Mouse (Mus musculus): Measurements from ENCODE around the gene Sox10.

The Sox10 gene

DNA sequence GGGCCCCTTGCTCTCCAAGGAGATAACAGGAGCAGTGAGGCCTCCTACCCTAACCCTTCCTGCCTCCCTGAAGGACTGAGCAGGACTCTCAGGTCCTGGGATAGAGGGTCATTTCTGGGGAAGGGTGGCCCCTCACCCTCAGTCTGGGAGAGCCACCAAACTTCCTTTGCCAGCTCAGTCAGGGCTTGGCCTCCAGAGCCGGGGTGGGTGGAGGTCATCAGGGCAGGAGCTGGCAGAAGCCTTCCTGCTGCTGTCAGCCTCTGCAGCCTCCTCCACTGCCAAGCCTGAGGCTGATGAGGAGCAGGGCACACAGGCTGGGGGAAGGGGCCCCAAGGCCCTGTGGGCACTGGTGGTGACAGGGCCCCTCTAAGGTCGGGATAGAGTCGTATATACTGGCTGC is 9.5 kb downstream of the Sox10 start:
- DNase-seq (ENCODE audit: low spot score), result no peak

DNA sequence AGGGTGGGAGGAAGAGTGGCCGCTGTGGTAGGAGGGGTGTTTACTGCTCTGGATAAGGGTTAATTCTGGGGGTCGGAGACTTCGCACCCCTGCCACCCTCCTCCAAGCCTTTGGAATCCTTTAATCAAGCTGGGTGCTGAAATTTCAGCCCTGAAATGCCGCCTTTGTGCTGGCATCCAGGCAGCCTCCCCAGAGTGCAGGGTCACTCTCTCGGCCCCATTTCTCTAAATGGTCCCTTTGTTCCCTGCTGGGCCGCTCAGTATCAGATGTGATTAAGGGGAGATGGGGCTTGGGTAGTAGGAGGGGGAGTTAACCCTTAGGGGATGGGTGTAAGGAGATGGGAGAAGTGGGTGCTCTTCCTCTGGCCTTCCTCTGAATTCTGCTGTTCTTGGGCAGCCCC is 12.3 kb downstream of the Sox10 start:
- DNase-seq (ENCODE audit: low spot score), result no peak

DNA sequence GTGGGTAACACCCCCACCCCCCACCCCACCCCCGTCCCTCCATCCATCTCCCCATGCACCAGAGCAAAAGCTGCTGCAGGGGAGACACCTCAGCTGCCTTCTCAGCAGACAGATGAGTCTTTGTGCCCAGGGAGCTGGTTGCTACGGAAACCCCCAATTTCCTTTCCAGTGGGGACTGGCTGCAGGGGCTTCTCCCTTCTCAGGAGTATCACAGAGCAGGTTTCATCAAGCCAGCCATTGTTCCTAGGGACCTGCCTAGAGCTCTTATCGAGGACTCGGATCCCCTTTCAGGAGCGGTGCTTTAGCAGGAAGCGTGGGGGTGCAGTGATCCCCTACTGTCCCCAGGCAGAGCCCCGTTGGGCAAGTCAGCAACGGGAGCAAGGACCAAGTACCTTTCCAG is 13.2 kb downstream of the Sox10 start:
- no peak for DNase-seq (ENCODE audit: low spot score)

DNA sequence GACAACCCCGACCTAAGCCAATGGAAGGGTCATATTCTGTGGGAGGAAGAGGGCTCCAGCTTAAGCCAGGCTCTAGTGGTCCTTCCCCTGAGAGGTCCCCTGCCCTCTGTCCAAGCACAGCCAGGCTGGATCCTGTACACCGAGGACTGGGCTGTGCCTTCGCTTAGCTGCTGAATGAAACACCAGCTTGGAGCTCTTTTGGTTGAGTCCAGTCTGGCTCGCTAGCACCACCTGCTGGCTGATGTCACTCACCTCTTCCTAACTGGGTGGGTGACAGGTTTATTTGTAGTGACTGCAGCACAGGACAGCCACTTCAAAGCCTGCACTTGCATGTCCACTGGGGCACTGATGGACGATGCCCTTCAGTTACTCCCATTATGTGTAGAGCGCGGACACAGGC is 16.5 kb downstream of the Sox10 start:
- peak; percentile 70 for DNase-seq (ENCODE audit: low spot score)

DNA sequence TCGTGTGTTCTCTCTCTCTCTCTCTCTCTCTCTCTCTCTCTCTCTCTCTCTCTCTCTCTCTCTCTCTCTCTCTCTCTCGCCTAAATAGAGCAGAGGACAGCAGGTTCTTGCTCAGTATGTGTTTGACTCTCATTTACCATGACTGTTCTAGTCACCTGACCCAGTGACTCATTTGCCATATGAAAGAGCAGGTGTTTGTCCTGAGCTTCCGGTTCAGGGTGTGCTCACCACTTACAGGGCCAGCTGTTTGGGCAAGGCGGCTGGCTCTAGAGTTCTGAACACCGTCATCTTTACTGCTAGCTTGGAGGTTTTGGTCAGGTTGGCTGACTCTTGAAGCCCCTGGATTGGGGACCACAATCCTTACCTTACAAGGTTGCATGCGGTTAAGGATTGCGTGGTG is 19.5 kb downstream of the Sox10 start:
- no peak for DNase-seq (ENCODE audit: low spot score)

DNA sequence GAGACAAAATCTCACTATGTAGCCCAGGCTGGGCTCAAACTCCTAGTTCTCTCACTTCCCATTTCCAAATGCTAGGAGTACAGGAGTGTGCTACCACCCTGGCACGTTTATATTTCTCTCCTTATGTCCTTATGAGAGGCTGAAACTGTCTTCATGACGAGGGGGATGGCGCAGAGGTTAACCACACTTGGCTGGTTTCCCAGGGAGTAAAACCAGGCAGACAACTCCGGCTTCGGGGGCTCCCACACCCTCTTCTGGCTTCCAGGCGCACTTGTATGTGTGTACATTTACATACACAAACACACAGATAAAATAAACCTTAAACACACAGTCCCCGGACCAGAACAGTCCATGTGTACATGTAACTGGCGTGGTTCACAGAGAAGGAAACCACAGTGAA is 21.0 kb downstream of the Sox10 start:
- no peak for DNase-seq (ENCODE audit: low spot score)

DNA sequence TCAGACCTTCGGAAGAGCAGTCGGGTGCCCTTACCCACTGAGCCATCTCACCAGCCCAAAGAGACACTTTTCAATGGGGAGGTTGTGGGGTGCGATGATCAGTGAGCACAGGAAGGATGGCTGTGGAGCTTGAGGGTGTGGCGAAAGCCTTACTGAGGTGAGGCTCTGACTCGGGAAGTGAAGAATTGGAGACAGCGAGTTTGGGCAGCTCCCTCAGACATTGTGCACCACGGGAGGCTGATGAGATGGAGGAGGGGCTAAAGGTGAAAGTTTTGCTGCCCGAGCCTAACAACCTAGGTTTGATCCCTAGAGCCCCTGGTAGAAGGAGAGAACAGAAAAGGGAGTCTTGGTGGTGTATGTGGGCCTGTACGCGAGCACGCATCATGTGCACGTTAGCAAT is 21.7 kb downstream of the Sox10 start:
- DNase-seq (ENCODE audit: low spot score), result no peak

DNA sequence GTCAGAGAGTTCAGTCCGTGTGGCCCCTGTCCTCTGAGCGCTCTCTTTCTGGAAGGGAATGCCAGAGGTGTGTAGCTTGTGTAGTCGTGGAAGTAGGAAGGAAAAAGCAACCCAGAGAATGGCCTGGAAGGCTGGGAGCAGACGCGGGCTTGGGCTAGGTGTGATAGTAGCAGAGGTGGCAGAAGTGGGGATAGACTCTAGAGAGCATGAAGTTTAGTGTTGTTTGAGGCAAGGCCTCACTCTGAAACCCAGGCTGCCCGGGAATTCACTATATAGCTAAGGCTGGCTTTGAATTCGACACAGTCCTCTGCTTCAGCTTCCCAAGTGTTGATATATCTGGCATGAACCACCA is 23.5 kb downstream of the Sox10 start:
- DNase-seq (ENCODE audit: low spot score), result no peak

DNA sequence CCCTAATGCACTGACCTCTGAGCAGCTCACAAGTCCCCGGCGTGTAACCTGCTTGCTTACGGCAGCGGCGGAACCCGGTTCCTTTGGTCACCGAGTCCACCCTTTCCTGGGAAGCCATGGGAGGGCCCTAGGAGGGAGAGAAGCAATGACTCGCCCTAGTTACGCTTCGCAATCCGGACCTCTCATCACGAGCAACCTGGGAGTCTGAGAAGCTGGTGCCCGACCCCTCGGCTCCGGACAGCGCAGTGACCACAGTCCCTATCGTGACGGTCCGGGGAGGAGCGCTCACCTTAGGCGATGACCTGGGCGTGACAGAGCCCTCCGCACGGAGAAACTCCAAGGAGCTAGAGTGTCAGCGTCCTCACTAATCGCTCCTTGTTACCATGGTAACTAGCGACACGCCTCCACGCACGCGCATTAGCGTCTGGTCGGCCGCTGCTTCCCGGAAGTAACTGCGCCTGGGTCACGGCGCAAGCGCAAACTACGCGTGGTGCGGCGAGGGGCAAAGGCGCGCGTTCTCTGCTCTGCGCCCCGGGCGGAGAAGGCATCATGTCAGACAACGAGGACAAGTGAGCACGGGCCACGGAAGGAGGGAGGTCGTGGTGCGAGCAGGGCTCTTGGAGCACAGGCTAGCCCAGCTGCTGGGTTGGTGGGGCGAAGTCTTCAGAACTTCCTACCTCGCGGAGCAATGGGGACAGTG is 24.0 kb downstream of the Sox10 start, which contains the start of the genes Polr2f and 1700088E04Rik:
Polr2f (plus strand) TSS at position 144 of the 700 bp plus-strand sequence.
1700088E04Rik (minus strand) TSS at position 388 of the 700 bp plus-strand sequence.
- DNase-seq (ENCODE audit: low spot score), result peak; percentile 96

DNA sequence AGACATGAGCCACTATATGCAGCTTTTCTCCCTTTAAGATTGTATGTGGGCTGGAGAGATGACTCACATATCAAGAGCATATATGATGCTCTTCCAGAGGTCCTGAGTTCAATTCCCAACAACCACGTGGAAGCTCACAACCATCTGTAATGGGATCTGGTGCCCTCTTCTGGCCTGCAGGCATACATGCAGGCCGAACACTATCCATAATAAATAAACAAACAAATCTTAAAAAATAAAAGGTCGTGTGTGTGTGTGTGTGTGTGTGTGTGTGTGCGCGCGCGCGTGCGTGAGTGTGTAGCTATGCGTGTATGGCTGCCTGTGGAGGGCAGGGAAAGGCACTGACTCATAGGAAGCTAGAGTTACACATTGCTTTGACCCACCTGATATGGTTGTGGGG is 25.4 kb downstream of the Sox10 start:
- no peak for DNase-seq (ENCODE audit: low spot score)

DNA sequence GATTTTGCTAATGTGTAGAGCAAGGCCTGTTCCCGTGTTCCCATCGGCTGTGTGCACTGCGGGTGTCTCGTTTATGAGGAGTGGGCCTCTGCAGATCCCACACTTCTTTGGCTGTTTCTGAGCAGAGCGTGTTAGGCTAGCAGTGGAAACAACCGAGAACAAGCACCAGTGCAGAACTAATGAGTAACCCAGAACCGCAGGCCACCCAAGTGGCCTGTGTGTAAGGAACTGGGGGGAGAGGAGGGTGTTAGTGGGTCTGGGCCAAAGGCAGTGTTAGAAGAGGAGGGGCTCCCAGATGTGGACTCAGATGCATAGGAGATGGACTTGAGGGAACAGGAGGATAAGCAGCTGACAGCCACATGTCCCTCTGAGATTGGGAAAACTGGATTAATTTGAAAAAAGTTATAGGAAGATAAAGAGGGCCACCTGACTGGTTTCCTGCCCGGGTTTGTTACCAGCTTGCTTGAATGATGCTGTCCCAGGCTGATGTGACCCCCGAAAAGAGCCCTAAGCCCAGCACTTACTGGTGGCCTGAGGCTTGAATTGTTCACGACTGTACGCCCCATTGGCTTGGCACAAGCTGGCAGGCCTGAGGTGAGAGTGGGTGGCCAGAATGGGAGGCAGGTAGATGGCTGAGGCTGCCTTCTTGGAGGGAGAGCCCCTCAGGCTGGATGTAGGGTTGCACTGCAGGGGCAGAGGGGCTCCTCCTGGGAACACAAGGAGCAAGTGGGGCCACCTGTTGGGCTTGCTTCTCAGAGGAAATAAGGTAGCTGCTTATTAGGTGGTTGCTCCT is 29.1 kb downstream of the Sox10 start:
- DNase-seq (ENCODE audit: low spot score), result no peak

DNA sequence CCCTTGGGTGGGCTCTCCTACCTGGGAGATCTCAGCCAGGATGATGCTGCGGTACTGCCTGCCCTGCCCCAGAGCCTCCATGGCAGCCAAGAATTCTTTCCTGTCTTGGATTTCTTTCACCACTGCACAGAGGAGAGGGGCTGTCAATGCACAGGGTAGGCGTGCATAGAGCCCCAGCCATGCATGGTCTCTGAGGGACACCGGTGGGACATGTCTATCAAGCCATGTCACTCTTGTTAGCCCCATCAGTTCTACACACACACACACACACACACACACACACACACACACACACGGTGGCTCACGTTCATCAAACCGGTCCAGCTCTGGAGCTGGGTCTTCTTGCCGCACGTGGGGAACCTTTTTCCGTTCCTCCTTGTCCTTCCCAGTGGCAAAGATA is 29.7 kb downstream of the Sox10 start:
- no peak for DNase-seq (ENCODE audit: low spot score)

DNA sequence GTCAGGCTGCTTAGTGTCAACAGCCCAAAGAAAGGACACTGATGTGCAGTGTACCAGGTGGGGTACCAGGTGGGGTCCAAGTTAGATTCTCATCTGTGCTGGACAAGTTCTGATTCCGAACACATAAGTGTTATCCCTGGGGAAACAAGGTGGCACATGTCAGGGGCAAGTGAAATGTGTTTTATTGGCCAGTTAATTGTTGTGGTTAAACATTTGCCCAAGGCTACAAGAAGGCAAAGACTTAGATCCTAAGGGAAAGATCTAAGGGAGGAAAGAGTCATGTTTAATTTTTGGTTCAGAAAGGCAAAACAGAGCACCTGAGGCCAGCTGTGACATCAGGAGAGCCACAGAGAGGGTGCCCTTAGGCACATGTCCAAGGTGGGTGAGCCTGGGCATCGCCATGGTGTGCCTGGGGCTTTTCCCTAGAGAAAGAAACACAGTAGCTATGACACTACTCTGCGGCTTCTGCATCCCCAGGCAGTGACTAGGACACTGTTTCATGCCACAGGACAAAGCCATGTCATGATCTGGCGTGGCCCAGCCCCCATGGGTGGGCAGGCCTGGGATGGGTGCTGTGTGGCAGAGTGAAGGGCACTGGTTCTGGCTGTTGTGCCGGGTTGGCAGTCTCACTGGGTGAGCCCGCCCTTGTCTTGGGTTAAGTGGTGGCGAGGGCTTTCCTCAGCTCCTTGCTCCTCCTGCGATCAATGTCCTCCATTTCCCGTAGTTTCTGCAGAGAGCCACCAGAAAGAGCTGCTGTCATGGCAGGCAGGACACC is 30.4 kb downstream of the Sox10 start:
- DNase-seq (ENCODE audit: low spot score), result no peak

DNA sequence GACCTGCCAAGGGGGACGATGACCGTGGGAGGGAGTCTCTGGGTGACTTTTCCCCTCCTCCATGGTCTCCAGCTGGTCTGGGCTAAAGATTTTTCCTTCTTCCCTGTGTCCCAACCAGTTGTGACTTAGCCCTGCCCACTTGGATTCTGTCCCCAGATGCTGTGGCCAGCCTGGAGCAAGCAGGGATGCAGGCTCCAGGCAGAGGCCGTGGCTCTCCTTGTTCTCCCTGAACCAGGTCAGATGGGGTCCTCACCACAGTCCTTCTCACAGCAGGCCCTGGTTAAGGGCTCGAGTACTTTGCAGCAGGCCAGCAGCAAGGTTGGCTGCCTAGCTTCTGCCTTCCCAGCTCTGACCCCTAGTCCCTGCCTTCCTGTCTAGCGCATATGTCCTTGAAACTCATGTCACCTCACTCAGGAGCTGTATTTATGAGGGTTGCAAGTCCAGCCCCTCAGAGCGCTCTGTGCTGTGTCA is 31.8 kb downstream of the Sox10 start:
- no peak for DNase-seq (ENCODE audit: low spot score)

DNA sequence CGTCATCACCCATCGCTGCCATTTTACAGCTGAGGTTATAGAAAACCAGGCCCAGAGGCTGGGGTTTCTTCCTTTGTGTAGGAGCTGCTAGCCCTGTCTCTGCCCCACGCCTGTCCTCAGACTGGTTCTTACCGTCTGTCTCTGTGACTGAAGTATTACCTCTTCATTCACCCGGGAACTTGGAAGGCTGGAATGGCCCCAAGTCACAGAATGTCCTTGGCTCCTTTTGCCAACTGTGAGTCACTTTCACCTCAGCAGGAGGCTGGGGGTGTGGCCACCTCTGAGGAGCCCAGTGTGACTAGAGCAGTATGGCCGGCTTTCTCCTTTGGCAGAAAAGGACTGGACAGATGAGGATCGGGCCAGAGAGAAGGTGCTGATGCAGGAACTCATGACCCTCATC is 33.6 kb downstream of the Sox10 start:
- DNase-seq (ENCODE audit: low spot score), result no peak

DNA sequence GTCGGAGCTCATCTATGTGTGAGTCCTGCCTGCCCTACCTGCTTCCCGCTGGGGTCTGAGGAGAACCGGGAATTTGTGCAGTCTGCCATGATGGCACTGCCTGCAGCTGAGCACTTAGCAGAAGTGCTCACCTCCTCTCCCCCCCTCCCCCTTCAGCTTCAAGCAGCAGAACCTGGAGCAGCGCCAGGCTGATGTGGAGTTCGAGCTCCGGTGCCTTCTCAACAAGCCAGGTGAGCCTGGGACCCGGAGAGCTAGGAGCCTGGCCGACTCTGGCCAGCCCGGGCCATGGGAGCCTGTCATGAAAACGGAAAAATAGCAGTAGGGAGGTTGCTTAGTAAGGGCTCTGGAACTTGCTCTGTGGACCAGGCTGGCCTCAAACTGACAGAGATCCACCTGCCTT is 34.3 kb downstream of the Sox10 start:
- no peak for DNase-seq (ENCODE audit: low spot score)

DNA sequence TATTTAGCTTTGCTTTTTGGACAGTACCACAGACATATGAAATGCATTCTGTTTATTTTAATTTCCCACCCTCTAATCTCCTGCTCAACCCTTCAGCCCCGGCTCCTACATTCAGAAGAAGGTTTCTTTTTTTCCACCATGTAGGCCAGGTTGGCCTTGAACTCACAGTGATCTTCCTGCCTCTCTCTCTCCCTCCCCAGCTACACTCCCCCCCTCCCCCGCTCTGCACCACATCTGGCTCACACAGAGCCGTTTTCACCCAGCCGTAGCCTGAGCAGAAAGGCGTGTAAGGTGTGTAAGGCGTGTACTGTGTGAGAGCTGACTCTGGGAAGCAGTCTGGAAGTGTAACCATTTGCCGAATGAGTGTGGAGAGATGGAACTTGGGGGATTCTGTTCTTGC is 35.7 kb downstream of the Sox10 start:
- no peak for DNase-seq (ENCODE audit: low spot score)

DNA sequence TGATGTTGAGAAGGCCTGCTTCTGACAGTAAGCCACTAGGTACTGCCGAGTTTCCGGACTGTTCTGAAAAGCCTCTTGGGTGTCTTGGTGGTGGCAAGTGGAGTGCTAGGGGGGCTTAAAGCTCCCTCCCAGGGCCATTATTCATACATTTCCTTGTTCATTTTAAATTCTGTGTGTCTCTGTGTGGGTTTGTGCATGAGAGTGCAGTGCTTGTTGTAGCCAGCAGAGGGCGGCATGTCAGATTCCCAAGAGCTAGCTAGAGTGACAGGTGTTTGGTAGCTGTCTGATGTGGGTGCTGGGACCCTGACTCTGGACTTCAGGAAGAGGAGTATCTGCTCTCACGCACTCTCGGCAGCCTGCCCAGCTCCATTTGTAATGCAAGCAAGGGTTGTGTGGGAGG is 36.8 kb downstream of the Sox10 start:
- no peak for DNase-seq (ENCODE audit: low spot score)

DNA sequence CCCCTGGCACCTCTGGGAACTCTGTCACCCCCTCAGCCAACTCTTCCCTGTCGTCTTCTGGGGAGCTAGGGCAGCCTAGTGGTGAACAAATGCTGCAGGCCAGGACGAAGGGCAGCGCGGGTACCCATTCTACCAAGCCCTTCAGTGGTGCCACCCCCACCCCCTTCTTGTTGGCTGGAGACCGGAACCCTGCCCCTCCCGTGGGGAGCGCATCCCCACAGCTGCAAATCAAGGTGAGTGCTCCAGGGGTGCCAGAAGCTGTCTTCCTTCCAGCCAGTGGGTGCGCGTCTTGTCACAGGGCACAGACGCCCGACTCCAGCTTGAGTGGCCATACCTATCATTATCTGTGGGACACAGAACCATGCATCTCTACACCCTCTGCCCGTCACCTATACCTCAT is 37.9 kb downstream of the Sox10 start:
- no peak for DNase-seq (ENCODE audit: low spot score)

DNA sequence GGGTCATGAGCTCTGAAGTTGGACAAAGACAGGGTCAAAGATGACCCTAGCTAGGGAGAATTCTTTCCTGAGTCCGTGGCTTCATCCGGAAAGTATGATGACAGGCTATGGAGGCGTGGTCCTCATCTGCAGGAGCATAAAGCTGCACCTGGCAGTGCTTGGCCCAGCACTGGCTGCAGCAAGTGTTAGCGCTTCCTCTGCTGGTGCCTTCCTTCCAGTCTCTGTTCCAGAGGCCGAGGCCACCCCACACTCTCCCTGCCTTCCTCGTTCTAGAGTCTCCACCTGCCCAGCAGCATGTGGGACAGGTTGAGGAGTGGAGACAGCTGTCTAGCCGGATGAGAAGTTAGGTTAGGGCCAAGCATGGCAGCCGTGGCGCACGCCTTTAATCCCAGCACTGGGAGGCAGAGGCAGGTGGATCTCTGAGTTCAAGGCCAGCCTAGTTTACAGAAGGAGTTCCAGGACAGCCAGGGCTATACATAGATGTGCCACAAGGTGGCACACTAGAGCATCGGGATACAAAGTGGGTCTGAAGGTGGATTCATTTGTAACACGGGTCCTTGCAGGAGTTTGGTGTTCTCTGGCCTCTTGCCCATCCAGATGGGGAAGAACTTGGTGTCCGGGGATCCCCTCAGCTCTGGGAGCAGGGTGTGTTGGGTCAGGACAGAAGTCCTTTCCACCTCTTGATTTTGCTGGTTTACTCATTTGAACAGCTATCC is 38.7 kb downstream of the Sox10 start:
- DNase-seq (ENCODE audit: low spot score), result peak; percentile 60

DNA sequence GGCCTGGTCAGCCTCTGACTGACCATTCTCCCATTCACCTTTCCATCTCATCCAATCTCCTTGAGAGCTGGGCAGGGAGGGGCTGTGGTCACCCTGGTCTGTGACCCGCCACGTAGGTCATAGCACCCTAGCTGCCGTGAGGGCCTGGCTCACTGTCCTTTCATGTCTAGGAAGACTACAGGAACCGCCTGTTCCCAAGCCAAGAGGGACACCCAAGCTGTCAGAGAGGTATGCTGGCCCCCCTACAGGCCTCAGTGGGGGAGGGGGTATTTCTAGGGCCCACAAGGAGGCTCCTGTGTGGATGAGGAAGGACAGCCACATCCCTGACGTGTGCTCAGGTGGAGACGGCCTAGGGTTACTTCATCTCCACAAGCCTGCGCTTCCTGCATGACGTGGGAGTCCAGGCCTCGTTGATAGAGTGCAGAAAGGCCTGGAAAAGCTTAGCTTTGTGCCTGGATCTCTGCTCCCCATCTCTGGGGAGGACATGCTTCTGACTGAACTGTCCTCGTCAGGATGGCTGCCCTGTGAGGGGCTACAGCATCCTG is 40.6 kb downstream of the Sox10 start:
- no peak for DNase-seq (ENCODE audit: low spot score)

DNA sequence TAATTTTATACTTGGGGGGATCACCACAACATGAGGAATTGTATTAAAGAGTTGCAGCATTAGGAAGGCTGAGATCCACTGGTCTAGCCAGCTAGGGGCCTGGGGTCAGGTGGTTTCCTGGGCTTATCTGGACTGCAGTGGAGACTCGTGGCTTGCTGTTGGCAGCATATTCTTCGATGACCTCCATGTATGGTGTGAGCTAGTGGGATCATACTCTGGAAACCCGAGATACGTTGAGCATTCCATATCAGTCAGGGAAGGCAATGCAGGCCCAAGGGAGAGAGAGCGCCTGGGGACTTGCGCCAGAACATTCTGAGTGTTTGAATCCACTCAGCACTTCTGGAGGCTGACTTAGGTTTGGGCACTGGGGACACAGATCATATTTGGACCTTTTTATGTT is 41.3 kb downstream of the Sox10 start:
- DNase-seq (ENCODE audit: low spot score), result no peak

Measured in c-Kit-positive CD71-positive TER-119-positive erythroid progenitor cells, embryonic 14.5 days (primary cell).